Mouse (Mus musculus): Measurements from ENCODE around the gene Sh2d1b1. TPM values are rescaled to one million over a fixed set of nuclear protein-coding genes. Genes with fewer than 3 reads are reported as not detected.

Sh2d1b1 gene
- polyA plus RNA-seq, 1 experiment from 2014 or later = 0.09 TPM

Other genes with a start within 250 kb of the Sh2d1b1 start
- gene Ddr2, start 166.6 kb upstream of the Sh2d1b1 start, polyA plus RNA-seq (2014; fragmentation: Nextera tagmentation; extraction: Ambion mirVana) = 4.7 and 9.9 TPM in 2 replicates
- 57.9 and 63.6 TPM in 2 replicates for gene Uap1, start 102.4 kb upstream of the Sh2d1b1 start, polyA plus RNA-seq (2014; fragmentation: Nextera tagmentation; extraction: Ambion mirVana)
- 7.4 and 7.5 TPM in 2 replicates for gene Uhmk1, start 61.9 kb upstream of the Sh2d1b1 start, polyA plus RNA-seq (2014; fragmentation: Nextera tagmentation; extraction: Ambion mirVana)
- not detected in 2 replicates for gene Sh2d1b2, start 44.6 kb upstream of the Sh2d1b1 start, polyA plus RNA-seq (2014; fragmentation: Nextera tagmentation; extraction: Ambion mirVana)
- 2.3 TPM in 2 replicates for gene Gm7694, start 29.0 kb downstream of the Sh2d1b1 start, polyA plus RNA-seq (2014; fragmentation: Nextera tagmentation; extraction: Ambion mirVana)
- gene Spata46, start 31.5 kb downstream of the Sh2d1b1 start, polyA plus RNA-seq (2014; fragmentation: Nextera tagmentation; extraction: Ambion mirVana) = 0.70 and 0.99 TPM in 2 replicates

All from forebrain, embryonic 14.5 days (tissue).